Mouse (Mus musculus): ENCODE data around the gene Ift81.

DNA sequence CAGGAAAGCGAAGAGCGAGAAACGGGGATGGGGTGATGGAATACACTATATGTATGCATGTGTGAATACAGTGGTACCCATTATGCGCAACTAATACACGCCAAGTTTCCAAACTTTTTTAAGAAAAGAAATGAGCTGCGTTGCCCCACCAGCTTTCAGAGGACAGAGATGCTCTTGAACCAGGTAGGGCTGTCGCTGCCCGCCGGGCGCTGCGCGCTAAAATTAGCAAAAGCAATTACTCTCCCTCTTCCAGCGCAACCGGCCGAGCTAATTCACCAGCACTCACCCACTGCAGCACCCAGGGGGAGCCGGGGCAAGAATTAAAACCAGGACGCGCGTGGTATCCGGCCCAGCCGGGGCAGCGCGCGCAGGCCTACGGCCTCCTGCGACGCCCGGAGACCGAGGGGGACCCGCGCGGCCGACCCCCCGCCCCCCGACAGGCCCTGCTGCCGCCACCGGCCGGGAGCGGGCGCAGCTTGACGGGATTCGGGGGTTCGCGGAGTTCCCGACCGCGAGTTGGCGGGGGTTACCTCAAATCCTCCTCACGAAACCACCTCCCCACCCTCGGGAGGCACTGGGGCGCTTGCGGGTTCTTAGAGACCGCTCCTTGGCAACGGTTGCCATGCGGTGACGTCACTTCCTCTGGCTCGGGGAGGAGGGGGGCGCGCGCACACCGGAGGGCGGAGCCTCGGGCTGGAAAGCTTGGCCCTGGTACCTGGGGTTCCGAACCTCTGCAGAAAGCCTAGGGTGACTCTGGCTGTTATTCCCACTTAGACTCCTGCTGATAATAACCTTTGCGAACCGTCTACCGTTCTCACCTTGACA is at the start of gene Ift81:
- TF ChIP-seq CTCF (IDR thresholded peaks at IDR 0.05; ENCODE audit: insufficient read depth, low read depth, low read length) (no peak), POLR2A (IDR thresholded peaks at IDR 0.05; ENCODE audit: insufficient read depth, low read depth, low read length) (peak; percentile 63; the same call in 1 of the 2 replicates)

Data from olfactory bulb, adult 2 months (tissue).